Mouse (Mus musculus) CH12.LX (cell line): ENCODE results near the gene Matn1.
A peak's percentile ranks its signal among the peaks of the same experiment; 100 is the strongest.

ENCODE experiments used
- CHD1 ChIP-seq: IDR thresholded peaks from 2 replicates; pipeline ENCODE4 v1.6.1; 2012; ENCODE audit warnings: low read depth, low read length, improper control_type of control experiment, inconsistent platforms
- CTCF ChIP-seq, 2 experiments: IDR thresholded peaks in 1 of 2; conservative IDR thresholded peaks in 1 of 2; 2 replicates each; pipeline ENCODE4 v1.5.1; 2011 to 2012; ENCODE audit warnings: low read depth in 2 of 2, low read length in 2 of 2, improper control_type of control experiment in 1 of 2, inconsistent platforms in 1 of 2, mild to moderate bottlenecking in 1 of 2, moderate library complexity in 1 of 2
- E2F4 ChIP-seq: IDR thresholded peaks from 2 replicates; pipeline ENCODE4 v1.6.1; 2011; ENCODE audit warnings: low read depth, low read length, improper control_type of control experiment; ENCODE audit not compliant: insufficient replicate concordance
- EP300 ChIP-seq: IDR thresholded peaks from 2 replicates; pipeline ENCODE4 v1.6.1; 2011; ENCODE audit warnings: low read length, improper control_type of control experiment
- ETS1 ChIP-seq: conservative IDR thresholded peaks from 2 replicates; pipeline ENCODE4 v1.6.1; 2012; ENCODE audit warnings: low read depth, mild to moderate bottlenecking, inconsistent platforms, low read length, improper control_type of control experiment, moderate library complexity
- HCFC1 ChIP-seq: IDR thresholded peaks from 2 replicates; pipeline ENCODE4 v1.6.1; 2012; ENCODE audit warnings: low read depth, mild to moderate bottlenecking, inconsistent platforms, low read length, improper control_type of control experiment
- MAFK ChIP-seq: IDR thresholded peaks from 2 replicates; pipeline ENCODE4 v1.6.1; 2011; ENCODE audit warnings: low read length, improper control_type of control experiment; ENCODE audit not compliant: insufficient replicate concordance
- MEF2A ChIP-seq: IDR thresholded peaks from 2 replicates; pipeline ENCODE4 v1.6.1; 2014; ENCODE audit warnings: low read depth, mild to moderate bottlenecking, inconsistent platforms, low read length, improper control_type of control experiment, borderline replicate concordance
- MXI1 ChIP-seq: IDR thresholded peaks from 2 replicates; pipeline ENCODE4 v1.6.1; 2011; ENCODE audit warnings: mild to moderate bottlenecking, low read depth, low read length, improper control_type of control experiment
- NRF1 ChIP-seq: IDR thresholded peaks from 2 replicates; pipeline ENCODE4 v1.6.1; 2014; ENCODE audit warnings: low read depth, mild to moderate bottlenecking, inconsistent platforms, low read length, improper control_type of control experiment, moderate library complexity
- POLR2A ChIP-seq: IDR thresholded peaks from 2 replicates; pipeline ENCODE4 v1.6.1; 2011; ENCODE audit warnings: low read depth, mild to moderate bottlenecking, improper control_type of control experiment, low read length
- USF1 ChIP-seq: IDR thresholded peaks from 2 replicates; pipeline ENCODE4 v1.6.1; 2014; ENCODE audit warnings: low read depth, mild to moderate bottlenecking, inconsistent platforms, low read length, improper control_type of control experiment
- USF2 ChIP-seq: conservative IDR thresholded peaks from 2 replicates; pipeline ENCODE4 v1.6.1; 2011; ENCODE audit warnings: low read depth, low read length, improper control_type of control experiment
- ZMIZ1 ChIP-seq: IDR thresholded peaks from 2 replicates; pipeline ENCODE4 v1.6.1; 2012; ENCODE audit warnings: low read depth, mild to moderate bottlenecking, inconsistent platforms, low read length, improper control_type of control experiment

GRCm38 (mm10) chr4:130899782-130900427 lies 44.3 kb upstream of the Matn1 start:
- TF ChIP-seq CTCF (conservative IDR thresholded peaks at IDR 0.05 in 1 of 2, IDR thresholded peaks at IDR 0.05 in 1 of 2; ENCODE audit: low read depth in 2 of 2, low read length in 2 of 2): peak in 1 of 2 experiments; percentile 34; a peak in 1 of 4 replicates
- TF ChIP-seq POLR2A: peak; percentile 51
- TF ChIP-seq CHD1: no peak; the same call in 1 of the 2 replicates
- TF ChIP-seq USF2: peak; percentile 84
- peak; percentile 65 for TF ChIP-seq HCFC1
- TF ChIP-seq MXI1: peak; percentile 90
- peak; percentile 89 for TF ChIP-seq USF1
- TF ChIP-seq NRF1: 0 out of 2 replicates have a peak, but pooled peaks have one; percentile 28
- TF ChIP-seq MEF2A: peak; percentile 84
- peak; percentile 71 for TF ChIP-seq ZMIZ1
- TF ChIP-seq MAFK: peak; percentile 64; the same call in 1 of the 2 replicates
- TF ChIP-seq EP300: peak; percentile 75
- TF ChIP-seq ETS1: peak; percentile 96
- 0 out of 2 replicates have a peak, but pooled peaks have one; percentile 16 for TF ChIP-seq E2F4
